Mouse (Mus musculus) liver, postnatal 0 days (tissue): ENCODE data around the gene Aifm3. TPM values are rescaled to one million over a fixed set of nuclear protein-coding genes. Genes with fewer than 3 reads are reported as not detected.
"Not testable (repeated sequence)": the region's sequence is repeated elsewhere in the genome, so short reads cannot be mapped to it uniquely, and the experiment has no call there.

ENCODE experiments used
- ATAC-seq: fragments of 200-750 bp; cut with Nextera tagmentation; 2 replicates; pipeline ENCODE4 v1.8.0; 2017; ENCODE audit warnings: mild to moderate bottlenecking, moderate library complexity
- DNase-seq: peaks from one replicate; pipeline ENCODE4 v3.0.0-alpha.2; 2016
- H3K27ac ChIP-seq: fragments of 300-500 bp; sonication (generic); 2 replicates; pipeline ENCODE4 v1.5.1; 2014; ENCODE audit warnings: antibody characterized with exemption, moderate library complexity, mild to moderate bottlenecking, low read depth
- H3K27me3 ChIP-seq: fragments of 300-500 bp; sonication (generic); 2 replicates; pipeline ENCODE4 v1.6.1; 2014; ENCODE audit warnings: low read length, control low read depth, mixed read lengths; ENCODE audit not compliant: insufficient read depth
- H3K36me3 ChIP-seq: fragments of 300-500 bp; sonication (generic); replicated peaks from 2 replicates; pipeline ENCODE4 v1.6.1; 2014; ENCODE audit warnings: mild to moderate bottlenecking, control low read depth, low read length, moderate library complexity, mixed read lengths; ENCODE audit not compliant: insufficient read depth
- H3K4me1 ChIP-seq: fragments of 300-500 bp; sonication (generic); 2 replicates; pipeline ENCODE4 v1.6.1; 2014; ENCODE audit warnings: antibody characterized with exemption, mild to moderate bottlenecking, control low read depth; ENCODE audit not compliant: insufficient read depth
- H3K4me2 ChIP-seq: fragments of 300-500 bp; sonication (generic); 2 replicates; pipeline ENCODE4 v1.6.1; 2014; ENCODE audit warnings: low read depth, mild to moderate bottlenecking, low read length, moderate library complexity, mixed read lengths
- H3K4me3 ChIP-seq: fragments of 300-500 bp; sonication (generic); 2 replicates; pipeline ENCODE4 v1.5.1; 2014; ENCODE audit warnings: low read depth, low read length
- H3K9ac ChIP-seq: fragments of 300-500 bp; sonication (generic); replicated peaks from 2 replicates; pipeline ENCODE4 v1.6.1; 2014; ENCODE audit warnings: mild to moderate bottlenecking, moderate library complexity
- H3K9me3 ChIP-seq: fragments of 300-500 bp; sonication (generic); 2 replicates; pipeline ENCODE4 v1.6.1; 2016; ENCODE audit warnings: mild to moderate bottlenecking, control low read depth, low read length, mixed read lengths
- CTCF ChIP-seq: sonication (generic); IDR thresholded peaks from 2 replicates; pipeline ENCODE4 v1.5.1; 2016; ENCODE audit warnings: antibody characterized with exemption, low read depth
- EP300 ChIP-seq: IDR thresholded peaks from 2 replicates; pipeline ENCODE4 v1.6.1; 2016; ENCODE audit warnings: antibody characterized with exemption, low read depth, mild to moderate bottlenecking
- WGBS: fragments of 180-500 bp; shearing (Covaris S2); extraction: QIAGEN DNeasy Blood & Tissue Kit; methylation state at CpG from one replicate; pipeline ENCODE4 v1.1.7; 2014; ENCODE audit not compliant: insufficient replicate concordance; 5-methylcytosine and 5-hydroxymethylcytosine counted together
- polyA plus RNA-seq: library from polyadenylated mRNA; unstranded; fragments of >200 nt; fragmentation: Nextera tagmentation; extraction: Ambion mirVana; gene quantifications from 2 replicates; pipeline ENCODE4 v1.2.1, GENCODE M21; 2015

The Aifm3 gene
- polyA plus RNA-seq, 1 experiment from 2014 or later: 3.3 TPM

- no peak overlapping the region for H3K27ac ChIP-seq
Measured at GRCm38 (mm10) chr16:17491896-17492561, 2.6 kb downstream of the Aifm3 start.

GRCm38 (mm10) chr16:17496499-17497305 is 7.3 kb downstream of the Aifm3 start:
- ATAC-seq (no peak), DNase-seq (peak; percentile 47)
- Histone ChIP-seq H3K27ac (no peak overlapping the region), H3K36me3 (no peaks in the 10 kb centered on the region), H3K27me3 (no peaks in the 10 kb centered on the region), H3K9me3 (no peaks in the 10 kb centered on the region), H3K4me1 (0 out of 2 replicates have a peak, but pooled peaks cover 4% of the 10 kb centered on the region), H3K9ac (no peak overlapping the region), H3K4me2 (no peak overlapping the region), H3K4me3 (no peak overlapping the region)
- WGBS: 70% methylated on average over 2 of the region's 2 CpGs
- no peak for TF ChIP-seq CTCF

More at GRCm38 (mm10) chr16:17491896-17492561, 2.6 kb downstream of the Aifm3 start:
- Histone ChIP-seq H3K4me1 (peaks cover 15% of the 10 kb centered on the region), H3K36me3 (peaks cover 7% of the 10 kb centered on the region), H3K27me3 (0 out of 2 replicates have a peak, but pooled peaks cover 4% of the 10 kb centered on the region), H3K9ac (no peak overlapping the region), H3K9me3 (no peaks in the 10 kb centered on the region), H3K4me2 (no peak overlapping the region), H3K4me3 (no peak overlapping the region)
- TF ChIP-seq EP300 (no peak), CTCF (no peak)
- WGBS: 60% methylated on average over 5 of the region's 5 CpGs
- no peak for DNase-seq
- ATAC-seq: no peak

DNA sequence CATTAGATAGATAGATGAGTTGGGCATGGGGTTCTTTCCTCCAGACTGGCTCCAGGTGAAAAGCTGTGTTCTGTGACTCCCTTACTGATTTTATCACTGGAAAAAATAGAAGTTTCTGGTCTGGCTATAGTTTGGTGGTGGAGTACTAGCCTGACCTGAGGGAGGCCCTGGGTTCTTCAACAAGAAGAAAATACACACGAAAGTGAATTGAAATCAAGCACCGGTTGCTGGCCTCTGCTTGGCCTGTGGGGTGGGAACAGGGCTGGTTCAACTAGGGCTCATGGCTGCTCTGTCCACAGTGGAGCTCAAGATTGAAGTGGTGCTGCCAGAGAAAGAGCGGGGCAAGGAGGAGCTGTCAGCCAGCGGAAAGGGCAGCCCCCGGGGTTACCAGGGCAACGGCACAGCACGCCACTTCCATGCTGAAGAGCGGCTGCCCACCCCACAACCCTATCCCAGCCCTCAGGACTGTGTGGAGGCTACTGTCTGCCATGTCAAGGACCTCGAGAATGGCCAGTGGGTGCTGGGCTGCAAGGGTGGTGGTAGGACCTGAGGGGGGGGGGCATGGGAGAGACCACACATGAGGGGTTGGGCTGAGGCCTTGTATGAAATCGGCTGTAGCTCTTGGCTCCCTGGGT is 10.0 kb downstream of the Aifm3 start:
- no peak for TF ChIP-seq EP300
- no peak for TF ChIP-seq CTCF
- H3K4me2 ChIP-seq: no peak overlapping the region
- WGBS: 65% methylated on average over 10 of the region's 10 CpGs
- ATAC-seq (no peak), DNase-seq (no peak)
- H3K4me3 ChIP-seq: no peak overlapping the region
- no peaks in the 10 kb centered on the region for H3K27me3 ChIP-seq
- H3K4me1 ChIP-seq: 0 out of 2 replicates have a peak, but pooled peaks cover 4% of the 10 kb centered on the region
- H3K9ac ChIP-seq: no peak overlapping the region
- no peaks in the 10 kb centered on the region for H3K36me3 ChIP-seq
- no peaks in the 10 kb centered on the region for H3K9me3 ChIP-seq
- H3K27ac ChIP-seq: no peak overlapping the region

GRCm38 (mm10) chr16:17502681-17503080 is 13.3 kb downstream of the Aifm3 start:
- no peaks in the 10 kb centered on the region for H3K27me3 ChIP-seq
- TF ChIP-seq EP300 (no peak), CTCF (no peak)
- H3K9ac ChIP-seq: no peak overlapping the region
- H3K4me1 ChIP-seq: no peaks in the 10 kb centered on the region
- no peaks in the 10 kb centered on the region for H3K36me3 ChIP-seq
- 61% methylated on average over 4 of the region's 4 CpGs for WGBS
- no peak overlapping the region for H3K4me2 ChIP-seq
- DNase-seq (no peak), ATAC-seq (no peak)
- H3K9me3 ChIP-seq: no peaks in the 10 kb centered on the region
- no peak overlapping the region for H3K27ac ChIP-seq
- no peak overlapping the region for H3K4me3 ChIP-seq

GRCm38 (mm10) chr16:17507018-17507552 is 17.7 kb downstream of the Aifm3 start:
- H3K9ac ChIP-seq: no peak overlapping the region
- H3K4me1 ChIP-seq: peaks cover 23% of the 10 kb centered on the region
- DNase-seq: no peak
- H3K27me3 ChIP-seq: no peaks in the 10 kb centered on the region
- H3K4me2 ChIP-seq: no peak overlapping the region
- no peak overlapping the region for H3K4me3 ChIP-seq
- TF ChIP-seq EP300 (no peak), CTCF (no peak)
- 77% methylated on average over 5 of the region's 5 CpGs for WGBS
- no peak overlapping the region for H3K27ac ChIP-seq
- no peak for ATAC-seq
- no peaks in the 10 kb centered on the region for H3K9me3 ChIP-seq
- H3K36me3 ChIP-seq: peaks cover 8% of the 10 kb centered on the region

DNA sequence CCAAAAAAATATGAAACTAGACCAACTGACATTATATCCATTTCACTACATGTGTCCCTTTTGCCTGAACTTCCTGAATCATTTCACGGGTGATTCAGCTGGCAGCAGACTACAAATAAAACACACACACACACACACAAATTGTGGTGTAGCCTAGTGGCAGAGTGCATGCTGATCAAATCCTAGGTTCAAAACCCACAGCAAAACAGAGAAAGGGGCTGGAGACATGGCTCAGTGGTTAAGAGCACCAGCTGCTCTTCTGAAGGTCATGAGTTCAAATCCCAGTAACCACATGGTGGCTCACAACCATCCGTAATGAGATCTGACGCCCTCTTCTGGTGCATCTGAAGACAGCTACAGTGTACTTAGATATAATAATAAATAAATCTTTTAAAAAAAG is 18.6 kb downstream of the Aifm3 start:
- Histone ChIP-seq H3K27ac (peak overlapping the region; percentile 82), H3K4me1 (peaks cover 28% of the 10 kb centered on the region), H3K9ac (peak overlapping the region; percentile 67), H3K36me3 (peaks cover 18% of the 10 kb centered on the region), H3K4me2 (peak overlapping the region; percentile 94), H3K4me3 (peak overlapping the region; percentile 84)
- H3K27me3 ChIP-seq, DNase-seq, H3K9me3 ChIP-seq, ATAC-seq: not testable (repeated sequence)
- 18% methylated on average over 3 of the region's 3 CpGs for WGBS
